Mouse (Mus musculus) naive thymus-derived CD4-positive, alpha-beta T cell, adult 2 months (primary cell): ENCODE results near the gene Pelp1.
A peak's percentile ranks its signal among the peaks of the same experiment; 100 is the strongest.

ENCODE experiments used
- DNase-seq: peaks from one replicate; pipeline ENCODE4 v3.0.0-alpha.2; 2011; ENCODE audit warnings: low read depth

Pelp1 gene

GRCm38 (mm10) chr11:70409594-70410296, at the start of gene Pelp1:
Pelp1 (minus strand) TSS chr11:70410031.
- DNase-seq = peak; percentile 91

GRCm38 (mm10) chr11:70458688-70459600, 49.1 kb upstream of the Pelp1 start, which contains the start of gene Zmynd15:
Zmynd15 (plus strand) TSS chr11:70459433.
- DNase-seq = no peak

GRCm38 (mm10) chr11:70453261-70454044, 43.6 kb upstream of the Pelp1 start:
- peak; percentile 38 for DNase-seq

GRCm38 (mm10) chr11:70451797-70452498, 42.1 kb upstream of the Pelp1 start, which contains the start of gene Med11:
Med11 (plus strand) TSS chr11:70451919.
- peak; percentile 97 for DNase-seq

- no peak for DNase-seq
These were observed 41.1 kb upstream of the Pelp1 start for GRCm38 (mm10) chr11:70450926-70451325.

GRCm38 (mm10) chr11:70447373-70447772, 37.5 kb upstream of the Pelp1 start:
- DNase-seq = peak; percentile 61

GRCm38 (mm10) chr11:70446756-70447155, 36.9 kb upstream of the Pelp1 start:
- DNase-seq = no peak

GRCm38 (mm10) chr11:70444667-70445066, 34.8 kb upstream of the Pelp1 start:
- DNase-seq = no peak

GRCm38 (mm10) chr11:70443964-70444363, 34.1 kb upstream of the Pelp1 start:
- DNase-seq = no peak

- no peak for DNase-seq
These were observed 32.1 kb upstream of the Pelp1 start for GRCm38 (mm10) chr11:70441882-70442281.

- DNase-seq = no peak
These were observed 30.8 kb upstream of the Pelp1 start for GRCm38 (mm10) chr11:70440637-70441036.

- DNase-seq = no peak
These were observed 29.0 kb upstream of the Pelp1 start for GRCm38 (mm10) chr11:70438728-70439374.

- peak; percentile 42 for DNase-seq
These were observed 27.6 kb upstream of the Pelp1 start for GRCm38 (mm10) chr11:70437426-70437825.

- peak; percentile 69 for DNase-seq
These were observed 25.6 kb upstream of the Pelp1 start for GRCm38 (mm10) chr11:70435476-70435875.

- DNase-seq = peak; percentile 58
These were observed 24.1 kb upstream of the Pelp1 start for GRCm38 (mm10) chr11:70433951-70434350.

GRCm38 (mm10) chr11:70433569-70433943, 23.7 kb upstream of the Pelp1 start:
- DNase-seq = no peak

GRCm38 (mm10) chr11:70432895-70433568, 23.2 kb upstream of the Pelp1 start:
- DNase-seq = peak; percentile 60

- DNase-seq = peak; percentile 98
These were observed 22.4 kb upstream of the Pelp1 start, which contains the start of gene Arrb2 for GRCm38 (mm10) chr11:70432048-70432894. Arrb2 (plus strand) TSS chr11:70432635.

- DNase-seq = no peak
These were observed 21.7 kb upstream of the Pelp1 start for GRCm38 (mm10) chr11:70431574-70431973.
